Mouse (Mus musculus): ENCODE measurements around the gene Col25a1. TPM values are rescaled to one million over a fixed set of nuclear protein-coding genes. Genes with fewer than 3 reads are reported as not detected.

The Col25a1 gene
- total and polyA plus RNA-seq, 2 experiments from 2014 or later = 10.6 to 28.0 TPM

DNA sequence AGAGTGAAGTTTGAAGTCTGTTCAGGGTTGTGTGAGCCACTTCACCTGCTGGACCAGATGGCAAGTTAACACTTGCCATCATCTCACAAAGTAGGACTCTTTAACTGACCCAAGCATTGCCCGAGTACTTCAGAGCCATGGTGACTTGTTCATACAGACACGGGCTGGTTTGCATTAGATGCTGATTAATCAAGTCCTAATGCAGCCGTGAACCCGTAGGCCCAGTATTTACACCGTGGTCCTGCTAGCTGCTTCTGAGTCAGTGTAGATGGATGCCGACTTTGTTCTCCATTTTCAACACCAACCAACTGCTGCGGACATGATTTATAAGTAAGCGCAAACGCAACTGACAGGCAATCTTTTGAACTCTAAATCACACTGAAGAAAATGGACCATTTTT, 287.6 kb downstream of the Col25a1 start:
- H3K27ac ChIP-seq (ENCODE audit: low read depth, low read length) = no peak overlapping the region
- no peak for TF ChIP-seq CTCF (IDR thresholded peaks at IDR 0.05)
- ATAC-seq (ENCODE audit: low FRiP score) = no peak
- 93% methylated on average over 9 of the region's 9 CpGs for WGBS
- DNase-seq (ENCODE audit: low spot score) = no peak
- no peaks in the 10 kb centered on the region for H3K4me1 ChIP-seq (ENCODE audit: insufficient read depth, low read length)
- no peak overlapping the region for H3K9ac ChIP-seq (replicated peaks; ENCODE audit: low read length, poor library complexity, severe bottlenecking)
- no peak overlapping the region for H3K4me2 ChIP-seq (ENCODE audit: low read depth, low read length, poor library complexity, severe bottlenecking)
- H3K27me3 ChIP-seq (ENCODE audit: insufficient read depth, low read length) = no peaks in the 10 kb centered on the region
- H3K9me3 ChIP-seq (ENCODE audit: low read length) = no peaks in the 10 kb centered on the region
- no peak overlapping the region for H3K4me3 ChIP-seq (ENCODE audit: low read depth, low read length)
- H3K36me3 ChIP-seq (ENCODE audit: insufficient read depth, low read length) = no peaks in the 10 kb centered on the region

DNA sequence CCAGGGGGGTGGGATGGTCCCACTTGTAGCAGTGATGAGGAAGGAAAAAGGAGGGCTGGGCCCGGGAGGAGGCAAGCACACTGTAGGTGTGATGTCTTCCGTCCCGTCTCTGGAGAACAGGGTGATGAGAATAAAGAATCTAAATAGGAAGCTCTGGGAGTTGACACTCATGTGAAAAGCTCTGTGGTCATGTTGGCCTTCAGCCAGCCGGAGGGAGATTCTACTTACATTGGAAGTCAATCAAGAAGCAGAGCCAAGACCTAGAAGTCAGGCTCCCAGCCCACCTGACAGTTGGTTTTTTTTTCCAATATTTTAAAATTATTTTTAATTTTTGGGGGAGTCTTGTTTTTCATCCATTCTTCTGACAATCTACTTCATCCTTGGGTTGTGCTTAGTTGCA, 297.5 kb downstream of the Col25a1 start:
- no peaks in the 10 kb centered on the region for H3K36me3 ChIP-seq (ENCODE audit: insufficient read depth, low read length)
- ATAC-seq (ENCODE audit: low FRiP score) (no peak), DNase-seq (ENCODE audit: low spot score) (no peak)
- TF ChIP-seq CTCF (IDR thresholded peaks at IDR 0.05) = no peak
- 95% methylated on average over 4 of the region's 4 CpGs for whole genome bisulfite sequencing
- H3K4me3 ChIP-seq (ENCODE audit: low read depth, low read length) = no peak overlapping the region
- H3K4me2 ChIP-seq (ENCODE audit: low read depth, low read length, poor library complexity, severe bottlenecking) = no peak overlapping the region
- H3K9ac ChIP-seq (replicated peaks; ENCODE audit: low read length, poor library complexity, severe bottlenecking) = no peak overlapping the region
- H3K4me1 ChIP-seq (ENCODE audit: insufficient read depth, low read length) = no peaks in the 10 kb centered on the region
- no peaks in the 10 kb centered on the region for H3K9me3 ChIP-seq (ENCODE audit: low read length)
- no peak overlapping the region for H3K27ac ChIP-seq (ENCODE audit: low read depth, low read length)
- H3K27me3 ChIP-seq (ENCODE audit: insufficient read depth, low read length) = no peaks in the 10 kb centered on the region

DNA sequence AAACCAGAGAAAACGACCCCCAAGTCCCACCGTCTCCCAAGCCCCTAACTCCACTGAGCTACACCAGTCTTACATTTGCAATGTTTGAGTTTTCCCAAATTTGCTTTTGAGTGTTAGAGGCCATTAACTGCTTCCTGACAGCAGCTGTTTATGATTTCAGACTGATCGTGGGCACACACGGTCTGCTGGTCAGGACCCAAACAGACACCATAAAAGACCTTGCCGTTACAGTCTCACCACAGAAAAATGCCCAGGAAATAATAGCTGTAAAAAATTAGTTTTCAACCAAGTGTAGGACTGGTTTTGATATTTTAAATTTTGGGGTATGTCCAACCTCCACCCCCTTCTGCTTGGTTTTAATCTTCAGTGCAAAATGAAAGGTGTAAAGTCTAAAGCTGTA, 298.8 kb downstream of the Col25a1 start:
- TF ChIP-seq CTCF (IDR thresholded peaks at IDR 0.05) = no peak
- H3K4me2 ChIP-seq (ENCODE audit: low read depth, low read length, poor library complexity, severe bottlenecking) = no peak overlapping the region
- no peaks in the 10 kb centered on the region for H3K9me3 ChIP-seq (ENCODE audit: low read length)

DNA sequence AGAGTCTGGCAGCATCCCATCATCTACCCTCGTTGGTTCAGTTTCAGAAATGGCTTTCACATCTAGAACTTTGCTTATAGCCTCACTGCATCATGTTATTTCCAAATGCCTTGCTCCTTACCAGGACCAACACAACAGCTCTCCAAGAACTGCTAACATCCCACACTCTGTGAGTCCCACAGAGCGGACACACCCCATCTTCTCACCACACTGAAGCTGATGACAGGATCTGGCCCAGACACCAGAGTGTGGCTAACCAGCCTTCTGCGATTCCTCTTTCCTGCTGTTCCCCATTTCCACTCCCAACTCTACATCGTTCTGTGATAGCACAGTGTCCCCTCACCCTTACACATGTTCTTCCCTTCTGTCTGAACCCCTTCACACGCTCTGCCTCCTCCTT, 301.5 kb downstream of the Col25a1 start:
- H3K36me3 ChIP-seq (ENCODE audit: insufficient read depth, low read length) = no peaks in the 10 kb centered on the region
- no peaks in the 10 kb centered on the region for H3K27me3 ChIP-seq (ENCODE audit: insufficient read depth, low read length)
- ATAC-seq (ENCODE audit: low FRiP score) (no peak), DNase-seq (ENCODE audit: low spot score) (no peak)
- H3K27ac ChIP-seq (ENCODE audit: low read depth, low read length) = no peak overlapping the region
- 80% methylated on average over 5 of the region's 5 CpGs for WGBS
- TF ChIP-seq CTCF (IDR thresholded peaks at IDR 0.05) = no peak
- no peaks in the 10 kb centered on the region for H3K4me1 ChIP-seq (ENCODE audit: insufficient read depth, low read length)
- no peaks in the 10 kb centered on the region for H3K9me3 ChIP-seq (ENCODE audit: low read length)
- no peak overlapping the region for H3K4me2 ChIP-seq (ENCODE audit: low read depth, low read length, poor library complexity, severe bottlenecking)
- no peak overlapping the region for H3K4me3 ChIP-seq (ENCODE audit: low read depth, low read length)
- H3K9ac ChIP-seq (replicated peaks; ENCODE audit: low read length, poor library complexity, severe bottlenecking) = no peak overlapping the region

More for the DNA sequence above, 298.8 kb downstream of the Col25a1 start:
- no peak for DNase-seq (ENCODE audit: low spot score)
- no peaks in the 10 kb centered on the region for H3K4me1 ChIP-seq (ENCODE audit: insufficient read depth, low read length)
- H3K36me3 ChIP-seq (ENCODE audit: insufficient read depth, low read length) = no peaks in the 10 kb centered on the region
- no peak for ATAC-seq (ENCODE audit: low FRiP score)
- H3K27me3 ChIP-seq (ENCODE audit: insufficient read depth, low read length) = no peaks in the 10 kb centered on the region
- H3K4me3 ChIP-seq (ENCODE audit: low read depth, low read length) = no peak overlapping the region
- H3K9ac ChIP-seq (replicated peaks; ENCODE audit: low read length, poor library complexity, severe bottlenecking) = no peak overlapping the region
- WGBS = 89% methylated on average over 5 of the region's 5 CpGs
- H3K27ac ChIP-seq (ENCODE audit: low read depth, low read length) = no peak overlapping the region

DNA sequence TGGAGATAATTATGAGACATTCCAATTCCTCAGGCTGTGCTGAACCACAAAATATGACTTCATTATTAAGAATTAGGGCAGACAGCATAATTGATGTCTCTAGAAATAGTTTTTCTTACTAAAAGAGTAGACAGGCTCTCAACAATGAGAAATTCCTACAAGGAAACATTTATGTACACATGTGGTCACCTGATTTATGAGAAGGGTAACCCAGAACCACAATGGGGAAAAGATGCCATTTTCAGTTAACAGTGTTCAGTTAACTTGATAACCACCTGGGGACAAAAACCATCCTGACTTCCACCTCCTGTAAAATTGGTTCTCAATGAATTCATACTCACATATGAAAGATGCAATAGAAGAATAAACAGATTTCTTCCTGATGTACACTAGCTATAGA, 305.7 kb downstream of the Col25a1 start:
- Histone ChIP-seq H3K27ac (ENCODE audit: low read depth, low read length) (no peak overlapping the region), H3K4me1 (ENCODE audit: insufficient read depth, low read length) (no peaks in the 10 kb centered on the region), H3K9ac (replicated peaks; ENCODE audit: low read length, poor library complexity, severe bottlenecking) (no peak overlapping the region), H3K4me3 (ENCODE audit: low read depth, low read length) (no peak overlapping the region), H3K27me3 (ENCODE audit: insufficient read depth, low read length) (no peaks in the 10 kb centered on the region), H3K4me2 (ENCODE audit: low read depth, low read length, poor library complexity, severe bottlenecking) (no peak overlapping the region), H3K9me3 (ENCODE audit: low read length) (no peaks in the 10 kb centered on the region), H3K36me3 (ENCODE audit: insufficient read depth, low read length) (no peaks in the 10 kb centered on the region)
- DNase-seq (ENCODE audit: low spot score) = no peak
- no peak for ATAC-seq (ENCODE audit: low FRiP score)
- TF ChIP-seq CTCF (IDR thresholded peaks at IDR 0.05) = no peak

DNA sequence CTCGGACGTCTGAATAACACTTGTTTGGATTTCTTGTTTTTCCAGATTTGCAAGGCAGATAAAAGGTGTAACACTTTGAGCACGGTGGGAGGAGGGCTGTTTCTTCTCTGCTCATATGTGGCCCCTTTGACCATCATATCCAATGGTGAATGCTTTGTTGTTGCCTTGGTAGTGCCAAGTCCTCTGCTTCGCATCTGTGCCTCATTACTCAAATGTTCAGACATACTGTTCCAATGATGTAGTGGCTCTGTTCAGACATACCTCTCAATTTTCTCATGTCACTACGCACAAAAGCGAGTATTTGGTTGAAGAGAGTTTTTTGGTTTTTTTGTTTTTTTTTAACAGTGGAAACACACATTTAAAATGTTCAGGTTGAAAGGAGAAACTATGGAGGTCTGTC, 308.5 kb downstream of the Col25a1 start:
- no peaks in the 10 kb centered on the region for H3K27me3 ChIP-seq (ENCODE audit: insufficient read depth, low read length)
- H3K4me2 ChIP-seq (ENCODE audit: low read depth, low read length, poor library complexity, severe bottlenecking) = no peak overlapping the region
- WGBS = 87% methylated on average over 6 of the region's 6 CpGs
- H3K27ac ChIP-seq (ENCODE audit: low read depth, low read length) = no peak overlapping the region
- H3K4me3 ChIP-seq (ENCODE audit: low read depth, low read length) = no peak overlapping the region
- no peaks in the 10 kb centered on the region for H3K36me3 ChIP-seq (ENCODE audit: insufficient read depth, low read length)
- DNase-seq (ENCODE audit: low spot score) (no peak), ATAC-seq (ENCODE audit: low FRiP score) (no peak)
- no peaks in the 10 kb centered on the region for H3K9me3 ChIP-seq (ENCODE audit: low read length)
- TF ChIP-seq CTCF (IDR thresholded peaks at IDR 0.05) = no peak
- H3K9ac ChIP-seq (replicated peaks; ENCODE audit: low read length, poor library complexity, severe bottlenecking) = no peak overlapping the region
- H3K4me1 ChIP-seq (ENCODE audit: insufficient read depth, low read length) = no peaks in the 10 kb centered on the region
